Mouse (Mus musculus) forelimb bud, embryonic 11.5 days (tissue): ENCODE results near the gene Diexf.

Experiments
- DNase-seq: peaks from one replicate; pipeline ENCODE4 v3.0.0-alpha.2; 2012; ENCODE audit warnings: low read depth, low spot score

Diexf gene

GRCm38 (mm10) chr1:193086111-193086841, 43.8 kb downstream of the Diexf start:
- DNase-seq: no peak

GRCm38 (mm10) chr1:193085541-193086020, 44.5 kb downstream of the Diexf start:
- DNase-seq: no peak

- DNase-seq: no peak
These were observed 46.1 kb downstream of the Diexf start for GRCm38 (mm10) chr1:193084016-193084415.

GRCm38 (mm10) chr1:193083051-193083450, 47.0 kb downstream of the Diexf start:
- no peak for DNase-seq

- peak; percentile 20 for DNase-seq
These were observed 47.7 kb downstream of the Diexf start for GRCm38 (mm10) chr1:193082311-193082921.

GRCm38 (mm10) chr1:193062618-193063017, 67.5 kb downstream of the Diexf start:
- no peak for DNase-seq

- no peak for DNase-seq
These were observed 69.9 kb downstream of the Diexf start for GRCm38 (mm10) chr1:193060167-193060566.

- no peak for DNase-seq
These were observed 70.5 kb downstream of the Diexf start for GRCm38 (mm10) chr1:193059596-193059995.

GRCm38 (mm10) chr1:193054401-193054800, 75.7 kb downstream of the Diexf start:
- no peak for DNase-seq

- no peak for DNase-seq
These were observed 77.0 kb downstream of the Diexf start for GRCm38 (mm10) chr1:193053065-193053464.

- no peak for DNase-seq
These were observed 82.5 kb downstream of the Diexf start for GRCm38 (mm10) chr1:193047616-193048015.

- no peak for DNase-seq
These were observed 87.2 kb downstream of the Diexf start for GRCm38 (mm10) chr1:193042760-193043295.
